Mouse (Mus musculus) skeletal muscle tissue, postnatal 0 days (tissue): ENCODE results near the gene Lamc3. TPM values are rescaled to one million over a fixed set of nuclear protein-coding genes. Genes with fewer than 3 reads are reported as not detected.

Source experiments
- polyA plus RNA-seq: library from polyadenylated mRNA; unstranded; fragments of >200 nt; fragmentation: Nextera tagmentation; extraction: Ambion mirVana; gene quantifications from 2 replicates; pipeline ENCODE4 v1.2.1, GENCODE M21; 2015

Lamc3 gene
- polyA plus RNA-seq, result 0.05 TPM in 1 of 2 replicates, not detected in the other

DNA sequence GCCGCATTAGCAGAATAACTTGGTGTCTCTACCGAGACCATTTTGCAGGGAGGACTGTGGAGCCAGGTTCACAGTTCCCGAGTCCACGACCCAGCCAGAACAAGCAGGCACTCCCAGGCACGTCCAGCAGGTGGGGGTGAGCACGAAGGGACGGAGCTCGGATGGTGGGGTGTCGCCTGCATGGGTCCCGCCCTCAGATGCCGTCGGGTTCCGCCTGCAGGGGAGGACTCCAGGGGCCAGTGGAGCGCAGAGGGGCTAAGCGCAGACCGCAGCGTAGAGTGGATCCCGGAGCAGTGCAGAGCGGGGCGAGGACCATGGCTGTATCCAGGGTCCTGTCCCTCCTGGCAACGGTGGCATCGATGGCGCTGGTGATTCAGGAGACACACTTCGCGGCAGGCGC is at the start of gene Lamc3:
Lamc3 (plus strand) TSS at position 262 of the 400 bp plus-strand sequence.

DNA sequence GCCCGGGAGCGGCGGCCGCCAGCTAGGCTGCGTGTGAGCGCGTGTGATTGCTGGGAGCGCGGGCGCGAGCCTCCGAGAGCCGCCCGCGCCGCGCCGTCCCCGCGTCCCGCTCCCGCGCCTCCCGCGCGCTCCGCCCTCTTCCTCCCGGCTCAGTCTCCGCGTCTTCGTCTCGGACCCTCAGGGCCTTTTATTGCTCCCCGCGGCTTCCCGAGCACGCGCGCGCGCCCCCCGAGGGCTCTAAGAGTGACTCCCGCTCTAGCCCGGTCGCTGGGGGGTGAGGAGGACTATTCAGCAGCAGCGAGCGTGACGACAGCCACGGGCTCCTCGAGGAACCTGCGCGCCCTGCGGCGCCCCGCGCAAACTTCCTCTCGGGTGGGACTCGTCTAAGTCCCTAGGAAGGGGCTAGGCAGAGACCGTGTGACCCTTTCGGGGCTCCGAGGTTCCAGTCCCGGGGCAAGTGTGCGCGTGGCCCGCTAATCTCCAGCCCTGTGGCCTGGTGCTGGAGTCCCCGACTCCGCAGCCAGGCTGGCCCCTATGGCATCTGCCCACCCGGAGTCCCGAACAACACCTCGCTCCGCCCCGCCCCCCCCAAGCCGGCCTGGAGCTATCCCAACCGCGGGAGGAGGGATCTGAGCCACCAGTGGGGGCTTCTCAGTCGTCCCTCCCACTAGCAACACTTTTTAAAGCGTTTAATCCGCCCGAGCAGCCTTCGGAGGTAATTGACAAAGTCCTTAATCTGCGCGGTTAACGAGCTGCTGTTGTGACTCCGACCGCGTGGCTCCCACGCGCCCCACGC is 41.0 kb upstream of the Lamc3 start, which contains the start of gene Fibcd1:
Fibcd1 (minus strand) TSS at position 110 of the 796 bp plus-strand sequence.

DNA sequence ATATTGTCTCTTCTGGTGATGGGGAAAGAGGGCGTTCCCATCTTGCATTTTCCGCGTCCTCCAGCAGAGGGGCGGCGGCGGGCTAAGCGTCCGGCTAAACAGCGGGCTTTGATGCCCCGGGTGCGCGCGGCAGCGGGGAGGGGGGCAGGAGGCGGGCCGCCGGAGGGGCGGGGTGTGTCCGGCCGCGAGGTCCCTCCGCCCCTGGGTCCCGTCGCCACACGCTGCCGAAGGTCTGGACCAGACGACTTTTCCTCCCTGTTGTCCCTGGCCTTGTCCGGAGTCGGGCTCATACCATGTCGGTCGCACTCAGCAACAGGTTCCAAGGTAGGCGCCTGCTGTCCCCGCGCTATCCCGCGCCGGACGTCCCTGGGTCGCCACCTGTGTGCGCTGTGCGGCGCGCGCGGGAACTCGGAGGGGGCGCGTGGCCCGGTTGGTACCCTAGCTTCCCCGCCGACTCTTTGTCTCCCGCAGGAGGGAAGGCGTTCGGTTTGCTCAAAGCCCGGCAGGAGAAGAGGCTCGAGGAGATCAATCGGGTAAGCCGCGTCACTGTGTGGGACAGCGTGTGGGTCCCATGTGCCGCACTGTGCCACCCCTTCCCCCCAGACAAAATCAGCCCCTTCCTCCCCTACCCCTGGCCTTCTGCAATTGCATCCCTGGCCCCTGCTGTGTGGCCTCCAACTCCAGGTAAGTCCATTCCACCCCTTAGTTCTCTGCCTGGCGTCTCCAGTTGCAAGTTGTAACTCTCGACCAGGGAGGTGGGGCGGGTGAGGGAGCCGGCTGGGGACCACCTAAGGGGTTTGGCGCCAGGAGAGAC is 63.2 kb downstream of the Lamc3 start, which contains the start of gene Aif1l:
Aif1l (plus strand) TSS at position 82 of the 814 bp plus-strand sequence.

DNA sequence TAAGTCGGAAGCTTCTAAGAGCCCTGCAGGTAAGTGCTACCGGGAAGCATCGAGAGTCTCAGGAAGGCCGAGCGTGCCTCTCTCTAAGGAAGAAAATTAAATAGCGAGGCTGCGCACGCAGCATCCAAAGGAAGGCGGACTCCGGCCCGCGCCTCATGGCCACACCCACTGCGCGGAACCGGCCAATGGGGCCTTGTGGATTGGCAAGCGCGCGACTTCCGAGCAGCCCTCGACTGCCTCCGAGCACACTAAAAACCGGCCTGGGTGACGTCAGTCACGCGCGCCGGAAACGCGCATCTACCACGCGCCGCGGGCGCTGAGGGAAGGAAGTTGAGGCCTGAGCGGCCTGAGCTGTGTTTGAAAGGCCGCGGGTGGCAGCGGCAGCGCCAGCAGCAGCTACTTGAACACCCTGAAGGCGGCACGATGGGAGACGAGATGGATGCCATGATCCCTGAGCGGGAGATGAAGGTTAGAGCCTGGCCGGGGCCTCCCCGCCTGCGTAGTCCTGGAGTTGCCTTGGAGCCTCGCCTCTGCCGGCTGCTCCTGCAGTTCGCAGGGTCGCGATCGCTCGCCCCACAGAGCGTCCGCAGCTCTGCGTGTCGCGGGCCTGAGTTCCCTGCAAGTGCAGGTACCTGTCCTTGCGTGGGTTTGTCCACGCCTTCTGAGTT is 87.2 kb downstream of the Lamc3 start, which contains the start of gene Nup214:
Nup214 (plus strand) TSS at position 296 of the 668 bp plus-strand sequence.

Other genes starting within 250 kb of the Lamc3 start
- not detected in 2 replicates for gene Prdm12, start 247.3 kb upstream of the Lamc3 start, polyA plus RNA-seq
- 16.4 and 18.4 TPM in 2 replicates for gene Exosc2, start 216.6 kb upstream of the Lamc3 start, polyA plus RNA-seq
- gene Abl1, start 198.9 kb upstream of the Lamc3 start, polyA plus RNA-seq, result 13.5 and 16.0 TPM in 2 replicates
- gene Qrfp, start 76.7 kb upstream of the Lamc3 start, polyA plus RNA-seq, result 0.06 TPM in 1 of 2 replicates, not detected in the other
- gene Fibcd1, start 41.3 kb upstream of the Lamc3 start, polyA plus RNA-seq, result not detected in 2 replicates
- 20.0 and 20.4 TPM in 2 replicates for gene Aif1l, start 62.8 kb downstream of the Lamc3 start, polyA plus RNA-seq
- gene Nup214, start 87.1 kb downstream of the Lamc3 start, polyA plus RNA-seq, result 27.9 and 31.4 TPM in 2 replicates
- 7.5 and 8.2 TPM in 2 replicates for gene Fam78a, start 197.6 kb downstream of the Lamc3 start, polyA plus RNA-seq
- gene Plpp7, start 208.2 kb downstream of the Lamc3 start, polyA plus RNA-seq, result 41.4 and 44.8 TPM in 2 replicates